Mouse (Mus musculus): ENCODE results near the gene Lgi1.
A peak's percentile ranks its signal among the peaks of the same experiment; 100 is the strongest.

GRCm38 (mm10) chr19:38324147-38325028 lies 60.1 kb downstream of the Lgi1 start:
- TF ChIP-seq CTCF (IDR thresholded peaks at IDR 0.05; ENCODE audit: low read depth) (0 out of 2 replicates have a peak, but pooled peaks have one; percentile 18), EP300 (IDR thresholded peaks at IDR 0.05; ENCODE audit: low read depth) (no peak)

Data from liver, embryonic 14.5 days (tissue).